Mouse (Mus musculus): ENCODE measurements around the gene Nxn.

GRCm38 (mm10) chr11:76294078-76294477 is 104.9 kb downstream of the Nxn start:
- TF ChIP-seq CTCF (IDR thresholded peaks at IDR 0.05), result no peak
- TF ChIP-seq POLR2A (IDR thresholded peaks at IDR 0.05; ENCODE audit: insufficient read depth, low read depth, low read length), result no peak
- no peak for TF ChIP-seq EP300 (IDR thresholded peaks at IDR 0.05; ENCODE audit: insufficient read depth, low read depth, low read length)

All from heart, adult 2 months (tissue).